Mouse (Mus musculus) spleen, adult 2 months (tissue): ENCODE measurements around the gene Ypel3.

Experiments used
- CTCF ChIP-seq: fragments of 200-500 bp; IDR thresholded peaks from 2 replicates; pipeline ENCODE4 v1.5.1; 2011; ENCODE audit warnings: mild to moderate bottlenecking, inconsistent platforms; ENCODE audit not compliant: insufficient read depth, insufficient read length, insufficient replicate concordance; ENCODE audit errors: extremely low read depth
- POLR2A ChIP-seq: fragments of 200-500 bp; IDR thresholded peaks from 2 replicates; pipeline ENCODE4 v1.6.1; 2011; ENCODE audit warnings: low read depth, low read length, inconsistent platforms

DNA sequence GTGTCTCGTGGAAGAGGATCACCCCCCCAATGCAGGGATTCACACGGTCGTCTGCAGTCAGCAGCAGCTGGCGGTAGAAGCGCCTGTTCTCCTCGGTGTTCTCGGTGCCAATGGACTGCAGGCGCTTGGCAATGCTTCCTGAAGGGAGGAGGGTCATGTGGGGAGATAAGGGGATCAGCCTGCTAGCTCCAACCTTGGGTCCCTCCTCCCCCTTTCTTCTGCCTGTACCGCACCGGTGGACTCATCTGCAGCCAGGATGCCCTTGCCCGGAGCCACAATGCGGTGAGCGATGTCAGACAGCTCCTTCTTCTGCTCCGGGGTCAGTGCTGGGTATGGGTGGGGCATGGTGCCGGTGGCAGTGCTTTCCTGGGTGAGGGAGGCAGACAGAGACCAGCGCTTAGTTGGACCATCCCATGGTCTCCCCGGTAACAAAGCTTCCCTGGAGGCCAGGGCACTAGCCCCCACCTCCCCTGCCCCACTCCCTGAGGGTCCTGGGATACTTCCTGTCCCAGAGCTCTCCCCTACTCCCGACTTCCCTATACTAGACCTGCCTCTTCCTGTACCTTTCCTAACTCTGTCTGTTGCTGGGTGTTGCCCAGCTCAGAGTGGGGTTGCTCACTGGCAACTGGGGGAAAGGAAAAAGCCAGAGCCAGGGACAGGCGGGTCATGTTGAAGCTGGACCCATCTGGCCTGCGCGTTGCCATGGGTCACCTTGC is 20.8 kb downstream of the Ypel3 start, which contains the start of gene Fam57b:
- TF ChIP-seq CTCF (no peak), POLR2A (no peak)
